Mouse (Mus musculus): Measurements from ENCODE around the gene Hist1h2ba. TPM values are rescaled to one million over a fixed set of nuclear protein-coding genes. Genes with fewer than 3 reads are reported as not detected.

Hist1h2ba gene
- polyA plus RNA-seq, 1 experiment, result not detected

- Histone ChIP-seq H3K4me1 (ENCODE audit: control insufficient read depth, insufficient read depth, low read length) (no peaks in the 10 kb centered on the region), H3K4me3 (ENCODE audit: insufficient read depth, low read depth, low read length) (no peak overlapping the region), H3K27ac (ENCODE audit: insufficient read depth, low read depth, low read length) (no peak overlapping the region)
- WGBS, result 90% methylated on average over 3 of the region's 3 CpGs
- TF ChIP-seq POLR2A (IDR thresholded peaks at IDR 0.05; ENCODE audit: insufficient read depth, low read depth, low read length) (no peak), CTCF (IDR thresholded peaks at IDR 0.05; ENCODE audit: insufficient read depth, low read depth, low read length) (no peak)
Measured at GRCm38 (mm10) chr13:23887026-23887725, 46.8 kb downstream of the Hist1h2ba start.

DNA sequence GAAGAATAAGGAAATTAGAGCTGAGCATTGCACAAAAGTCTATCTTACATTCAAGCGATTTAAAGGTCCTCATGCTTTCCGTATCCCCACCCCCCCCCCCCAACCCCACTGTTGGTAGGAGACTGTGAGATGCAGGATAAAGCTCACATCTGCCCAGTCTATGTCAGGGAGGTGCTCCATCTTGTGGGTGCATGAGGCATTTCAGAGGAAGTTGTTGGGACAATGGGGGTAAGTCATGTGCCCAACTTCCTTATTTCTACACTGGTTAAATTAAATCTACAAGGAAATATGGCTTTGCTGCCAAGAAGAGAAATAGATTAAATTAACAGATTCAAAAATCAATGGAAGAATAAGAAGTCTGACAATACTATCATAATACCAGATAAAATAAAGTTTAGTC lies 48.4 kb downstream of the Hist1h2ba start:
- TF ChIP-seq POLR2A (IDR thresholded peaks at IDR 0.05; ENCODE audit: insufficient read depth, low read depth, low read length) (no peak), CTCF (IDR thresholded peaks at IDR 0.05; ENCODE audit: insufficient read depth, low read depth, low read length) (no peak)
- WGBS, result 26% methylated on average over 2 of the region's 2 CpGs
- Histone ChIP-seq H3K4me1 (ENCODE audit: control insufficient read depth, insufficient read depth, low read length) (no peaks in the 10 kb centered on the region), H3K4me3 (ENCODE audit: insufficient read depth, low read depth, low read length) (no peak overlapping the region), H3K27ac (ENCODE audit: insufficient read depth, low read depth, low read length) (no peak overlapping the region)

Other genes with a start within 250 kb of the Hist1h2ba start
- not detected in 2 replicates for gene Hist1h2bc, start 250.0 kb downstream of the Hist1h2ba start, polyA plus RNA-seq (2012; ENCODE audit: insufficient read depth, insufficient read length, low replicate concordance, missing spikeins)
- not detected in 2 replicates for gene Hist1h1t, start 238.3 kb downstream of the Hist1h2ba start, polyA plus RNA-seq (2012; ENCODE audit: insufficient read depth, insufficient read length, low replicate concordance, missing spikeins)
- gene Hist1h4c, start 235.7 kb downstream of the Hist1h2ba start, polyA plus RNA-seq (2012; ENCODE audit: insufficient read depth, insufficient read length, low replicate concordance, missing spikeins), result not detected in 2 replicates
- gene Hfe, start 223.3 kb downstream of the Hist1h2ba start, polyA plus RNA-seq (2012; ENCODE audit: insufficient read depth, insufficient read length, low replicate concordance, missing spikeins), result not detected in 2 replicates
- gene Hist1h1c, start 195.3 kb downstream of the Hist1h2ba start, polyA plus RNA-seq (2012; ENCODE audit: insufficient read depth, insufficient read length, low replicate concordance, missing spikeins), result not detected in 2 replicates
- not detected in 2 replicates for gene Hist1h3c, start 188.6 kb downstream of the Hist1h2ba start, polyA plus RNA-seq (2012; ENCODE audit: insufficient read depth, insufficient read length, low replicate concordance, missing spikeins)
- not detected in 2 replicates for gene Hist1h2bb, start 187.4 kb downstream of the Hist1h2ba start, polyA plus RNA-seq (2012; ENCODE audit: insufficient read depth, insufficient read length, low replicate concordance, missing spikeins)
- not detected in 2 replicates for gene Hist1h2ab, start 183.0 kb downstream of the Hist1h2ba start, polyA plus RNA-seq (2012; ENCODE audit: insufficient read depth, insufficient read length, low replicate concordance, missing spikeins)
- gene Hist1h3b, start 181.9 kb downstream of the Hist1h2ba start, polyA plus RNA-seq (2012; ENCODE audit: insufficient read depth, insufficient read length, low replicate concordance, missing spikeins), result not detected in 2 replicates
- gene Hist1h4b, start 177.1 kb downstream of the Hist1h2ba start, polyA plus RNA-seq (2012; ENCODE audit: insufficient read depth, insufficient read length, low replicate concordance, missing spikeins), result not detected in 2 replicates
- gene Hist1h4a, start 172.9 kb downstream of the Hist1h2ba start, polyA plus RNA-seq (2012; ENCODE audit: insufficient read depth, insufficient read length, low replicate concordance, missing spikeins), result not detected in 2 replicates
- gene Hist1h3a, start 171.8 kb downstream of the Hist1h2ba start, polyA plus RNA-seq (2012; ENCODE audit: insufficient read depth, insufficient read length, low replicate concordance, missing spikeins), result not detected in 2 replicates
- not detected in 2 replicates for gene Hist1h1a, start 170.5 kb downstream of the Hist1h2ba start, polyA plus RNA-seq (2012; ENCODE audit: insufficient read depth, insufficient read length, low replicate concordance, missing spikeins)
- not detected in 2 replicates for gene Trim38, start 164.2 kb downstream of the Hist1h2ba start, polyA plus RNA-seq (2012; ENCODE audit: insufficient read depth, insufficient read length, low replicate concordance, missing spikeins)
- gene Slc17a2, start 127.2 kb downstream of the Hist1h2ba start, polyA plus RNA-seq (2012; ENCODE audit: insufficient read depth, insufficient read length, low replicate concordance, missing spikeins), result not detected in 2 replicates
- not detected in 2 replicates for gene Slc17a3, start 94.7 kb downstream of the Hist1h2ba start, polyA plus RNA-seq (2012; ENCODE audit: insufficient read depth, insufficient read length, low replicate concordance, missing spikeins)
- gene Slc17a1, start 66.4 kb downstream of the Hist1h2ba start, polyA plus RNA-seq (2012; ENCODE audit: insufficient read depth, insufficient read length, low replicate concordance, missing spikeins), result not detected in 2 replicates
- not detected in 2 replicates for gene Slc17a4, start 19.1 kb downstream of the Hist1h2ba start, polyA plus RNA-seq (2012; ENCODE audit: insufficient read depth, insufficient read length, low replicate concordance, missing spikeins)
- not detected in 2 replicates for gene Hist1h2aa, start 306 bp upstream of the Hist1h2ba start, polyA plus RNA-seq (2012; ENCODE audit: insufficient read depth, insufficient read length, low replicate concordance, missing spikeins)
- not detected in 2 replicates for gene Scgn, start 57.1 kb upstream of the Hist1h2ba start, polyA plus RNA-seq (2012; ENCODE audit: insufficient read depth, insufficient read length, low replicate concordance, missing spikeins)

All from olfactory bulb, adult 2 months (tissue).